9 mouse cellular contexts compared by ENCODE assay signal in genomic region chr3:31308906-31309305, GRCm38 (mm10). TPM values are rescaled to one million over a fixed set of nuclear protein-coding genes. Genes with fewer than 3 reads are reported as not detected.
DNase-seq lines count a peak whose midpoint lies in the region; ATAC-seq lines count a peak whose summit lies in the region.
"Had no signal": no experiment of that assay in that cellular context is flagged by ENCODE, and none has a peak within 500 bp of the region (broad histone marks: within the 10 kb centered on the region; RNA-seq: fewer than 3 reads in every experiment).

No protein-coding gene starts in this region.

- H3K4me3 ChIP-seq in heart, embryonic 14.5 days (ENCODE audit: control insufficient read depth in 1 of 2, insufficient read depth in 1 of 2, low read depth in 1 of 2, low read length in 2 of 2): 0 out of 4 replicates have a peak overlapping the region, but pooled peaks of 1 of the 2 experiments have one; percentile 9
- peak overlapping the region; percentile 68 for H3K4me3 ChIP-seq in neural tube, embryonic 14.5 days (ENCODE audit: low read depth, low read length)
- H3K4me3 ChIP-seq: heart, adult 2 months had no signal

- peak; percentile 22 for ATAC-seq in frontal cortex, adult (ENCODE audit: low TSS enrichment)
- no peak for ATAC-seq in heart, embryonic 14.5 days (ENCODE audit: insufficient number of reproducible peaks, insufficient read depth, low FRiP score, low read depth)
- 0 out of 2 replicates have a peak, but pooled peaks have one; percentile 3 for ATAC-seq in neural tube, embryonic 14.5 days (ENCODE audit: low read depth)

- peaks cover 42% of the 10 kb centered on the region for H3K27me3 ChIP-seq in heart, embryonic 14.5 days (ENCODE audit: control insufficient read depth, insufficient read depth, low read length)
- no peaks in the 10 kb centered on the region for H3K27me3 ChIP-seq in neural tube, embryonic 14.5 days (ENCODE audit: control insufficient read depth, insufficient read depth, low read length)

- 1% methylated on average over 14 of the region's 14 CpGs for WGBS in heart, embryonic 14.5 days
- 2% methylated on average over 14 of the region's 14 CpGs for WGBS in neural tube, embryonic 14.5 days

- H3K36me3 ChIP-seq in heart, embryonic 14.5 days (ENCODE audit: control insufficient read depth, insufficient read depth, low read length): no peaks in the 10 kb centered on the region
- no peaks in the 10 kb centered on the region for H3K36me3 ChIP-seq in neural tube, embryonic 14.5 days (ENCODE audit: control insufficient read depth, insufficient read depth, low read length)

- H3K27ac ChIP-seq in heart, embryonic 14.5 days (replicated peaks in 1 of 2; ENCODE audit: control insufficient read depth in 1 of 2, insufficient read depth in 1 of 2, low read depth in 2 of 2, low read length in 2 of 2): no peak overlapping the region
- H3K27ac ChIP-seq in neural tube, embryonic 14.5 days (ENCODE audit: low read depth, low read length): no peak overlapping the region
- H3K27ac ChIP-seq: heart, adult 2 months had no signal

- H3K9ac ChIP-seq in heart, embryonic 14.5 days (ENCODE audit: low read length): no peak overlapping the region
- H3K9ac ChIP-seq in neural tube, embryonic 14.5 days (replicated peaks; ENCODE audit: low read depth, low read length): peak overlapping the region; percentile 82

- peak overlapping the region; percentile 35; the same call in 1 of the 2 replicates for H3K4me2 ChIP-seq in heart, embryonic 14.5 days (ENCODE audit: low read length)
- H3K4me2 ChIP-seq in neural tube, embryonic 14.5 days (ENCODE audit: low read depth, low read length): peak overlapping the region; percentile 78

- no peak for DNase-seq in frontal cortex, adult 2 months (ENCODE audit: extremely low spot score in 1 of 2, low spot score in 1 of 2)
- peak; percentile 12 for DNase-seq in A20 (ENCODE audit: low read depth, low spot score)
- DNase-seq in c-Kit-positive CD71-negative TER-119-negative erythroid progenitor cells, embryonic 14.5 days (ENCODE audit: low read depth): peak; percentile 14
- DNase-seq in kidney, postnatal 4 days: peak; percentile 88 to 90
- DNase-seq in layer of hippocampus, adult 18-20 months (ENCODE audit: low spot score in 2 of 2): no peak

- H3K4me1 ChIP-seq in heart, embryonic 14.5 days (ENCODE audit: control insufficient read depth in 2 of 2, insufficient read depth in 2 of 2, low read length in 2 of 2): peaks cover 0 to 3% of the 10 kb centered on the region in 2 experiments; a peak in 1 of 4 replicates
- no peaks in the 10 kb centered on the region for H3K4me1 ChIP-seq in neural tube, embryonic 14.5 days (ENCODE audit: control insufficient read depth, insufficient read depth, low read length)

- H3K9me3 ChIP-seq in heart, embryonic 14.5 days (ENCODE audit: control insufficient read depth, low read length): no peaks in the 10 kb centered on the region
- no peaks in the 10 kb centered on the region for H3K9me3 ChIP-seq in neural tube, embryonic 14.5 days (ENCODE audit: control insufficient read depth, low read length)

RNA-seq across cellular contexts. Expression of gene Slc7a14, which starts 1.3 kb away (rescaled TPM):
- polyA plus RNA-seq in frontal cortex, adult 2 months (2012; rRNA removed): 13.5 and 16.7 TPM in 2 replicates
- polyA plus RNA-seq in heart, embryonic 14.5 days (2014; fragmentation: Nextera tagmentation; extraction: Ambion mirVana): 0.62 and 0.66 TPM in 2 replicates
- polyA plus RNA-seq in neural tube, embryonic 14.5 days (2014; fragmentation: Nextera tagmentation; extraction: Ambion mirVana): 9.0 and 10.8 TPM in 2 replicates
- total RNA-seq in layer of hippocampus, adult 18-20 months (2021): 10 to 100 TPM; 92.2 to 93.7 TPM

Comparison
In these comparisons a context has a peak if more than half of its experiments do, and no peak if none do; other contexts are left out.
1. DNase-seq: peak in A20 (single experiment), c-Kit-positive CD71-negative TER-119-negative erythroid progenitor cells, embryonic 14.5 days (single experiment) and kidney, postnatal 4 days (2 of 2); none in frontal cortex, adult 2 months (0 of 2) and layer of hippocampus, adult 18-20 months (0 of 2).